Mouse (Mus musculus) MEL (cell line): ENCODE data around the gene Clec12a.
"Not testable (repeated sequence)": the region's sequence is repeated elsewhere in the genome, so short reads cannot be mapped to it uniquely, and the experiment has no call there.

ENCODE experiments used
- CHD2 ChIP-seq: IDR thresholded peaks from 2 replicates; pipeline ENCODE4 v1.6.1; 2011; ENCODE audit warnings: low read length, improper control_type of control experiment
- CTCF ChIP-seq, 3 experiments: IDR thresholded peaks in 2 of 3; conservative IDR thresholded peaks in 1 of 3; 2 replicates each; pipeline ENCODE4 v1.5.1; 2011 to 2012; ENCODE audit warnings: low read length in 3 of 3, low read depth in 2 of 3, mild to moderate bottlenecking in 2 of 3, improper control_type of control experiment in 1 of 3, inconsistent platforms in 1 of 3, mixed read lengths in 1 of 3, moderate library complexity in 1 of 3; ENCODE audit not compliant: control insufficient read depth in 1 of 3, insufficient read depth in 1 of 3, poor library complexity in 1 of 3, severe bottlenecking in 1 of 3
- EP300 ChIP-seq, 2 experiments: IDR thresholded peaks; 2 replicates each; pipeline ENCODE4 v1.6.1; 2011; ENCODE audit warnings: improper control_type of control experiment in 2 of 2, low read length in 2 of 2, low read depth in 1 of 2, mild to moderate bottlenecking in 1 of 2
- MAX ChIP-seq: IDR thresholded peaks from 2 replicates; pipeline ENCODE4 v1.6.1; 2011; ENCODE audit warnings: low read length, improper control_type of control experiment
- NRF1 ChIP-seq: IDR thresholded peaks from 2 replicates; pipeline ENCODE4 v1.6.1; 2014; ENCODE audit warnings: low read depth, mild to moderate bottlenecking, inconsistent platforms, low read length, improper control_type of control experiment, moderate library complexity; ENCODE audit not compliant: poor library complexity, insufficient read depth, severe bottlenecking
- POLR2A ChIP-seq, 2 experiments: IDR thresholded peaks; 2 replicates each; pipeline ENCODE4 v1.6.1; 2011 to 2012; ENCODE audit warnings: low read length in 2 of 2, mild to moderate bottlenecking in 2 of 2, control low read depth in 1 of 2, improper control_type of control experiment in 1 of 2, low read depth in 1 of 2, moderate library complexity in 1 of 2; ENCODE audit not compliant: control insufficient read depth in 1 of 2, insufficient read depth in 1 of 2, poor library complexity in 1 of 2
- POLR2AphosphoS2 ChIP-seq: IDR thresholded peaks from 2 replicates; pipeline ENCODE4 v1.6.1; 2011; ENCODE audit warnings: low read length, improper control_type of control experiment
- RCOR1 ChIP-seq: IDR thresholded peaks from 2 replicates; pipeline ENCODE4 v1.6.1; 2012; ENCODE audit warnings: low read depth, mild to moderate bottlenecking, inconsistent platforms, low read length, improper control_type of control experiment
- USF1 ChIP-seq: IDR thresholded peaks from 2 replicates; pipeline ENCODE4 v1.6.1; 2014; ENCODE audit warnings: low read depth, mild to moderate bottlenecking, inconsistent platforms, low read length, improper control_type of control experiment, moderate library complexity
- USF2 ChIP-seq, 2 experiments: IDR thresholded peaks; 2 replicates each; pipeline ENCODE4 v1.6.1; 2011 to 2012; ENCODE audit warnings: improper control_type of control experiment in 2 of 2, low read length in 2 of 2, borderline replicate concordance in 1 of 2, inconsistent platforms in 1 of 2, low read depth in 1 of 2, mild to moderate bottlenecking in 1 of 2; ENCODE audit not compliant: insufficient read depth in 1 of 2

GRCm38 (mm10) chr6:129342391-129342790 is at the start of gene Clec12a:
- TF ChIP-seq POLR2AphosphoS2; RCOR1; CHD2; USF1; POLR2A (IDR thresholded peaks at IDR 0.05; ENCODE audit: control insufficient read depth in 1 of 2, insufficient read depth in 1 of 2, low read depth in 1 of 2, low read length in 2 of 2, poor library complexity in 1 of 2); NRF1; USF2 (IDR thresholded peaks at IDR 0.05; ENCODE audit: borderline replicate concordance in 1 of 2, insufficient read depth in 1 of 2, low read depth in 1 of 2, low read length in 2 of 2); CTCF (IDR thresholded peaks at IDR 0.05 in 2 of 3, conservative IDR thresholded peaks at IDR 0.05 in 1 of 3; ENCODE audit: control insufficient read depth in 1 of 3, insufficient read depth in 1 of 3, low read depth in 2 of 3, low read length in 3 of 3, poor library complexity in 1 of 3, severe bottlenecking in 1 of 3); EP300 (IDR thresholded peaks at IDR 0.05; ENCODE audit: low read depth in 1 of 2, low read length in 2 of 2); MAX: not testable (repeated sequence)
